Mouse (Mus musculus) liver, embryonic 14.5 days (tissue): ENCODE results near the gene Vax1.

Source experiments
- CTCF ChIP-seq: IDR thresholded peaks from 2 replicates; pipeline ENCODE4 v1.5.1; 2016; ENCODE audit warnings: antibody characterized with exemption, low read depth, control low read depth
- EP300 ChIP-seq: IDR thresholded peaks from 2 replicates; pipeline ENCODE4 v1.6.1; 2016; ENCODE audit warnings: antibody characterized with exemption, low read depth

DNA sequence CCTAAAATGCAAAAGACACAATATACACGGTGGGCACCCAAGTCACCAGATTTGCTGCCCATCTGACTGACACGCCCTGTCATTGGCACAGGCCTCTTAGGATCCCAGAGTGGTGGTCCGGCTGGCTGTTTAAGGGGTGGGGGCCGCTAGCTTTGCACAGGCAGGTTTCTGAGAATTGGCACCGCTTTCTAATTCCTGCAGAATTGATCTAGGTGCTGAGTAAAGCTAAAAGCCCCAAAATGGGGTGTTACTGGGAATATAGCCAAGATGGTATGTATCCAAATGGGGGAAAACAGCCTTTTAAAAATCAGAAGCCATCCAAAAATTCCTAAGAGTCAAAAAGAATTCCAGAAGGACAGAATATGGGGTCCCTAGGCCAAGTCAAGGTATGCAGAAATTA lies 2.0 kb downstream of the Vax1 start:
- TF ChIP-seq CTCF (no peak), EP300 (no peak)
